Mouse (Mus musculus) neural tube, embryonic 14.5 days (tissue): ENCODE measurements around the gene Cdh5. TPM values are rescaled to one million over a fixed set of nuclear protein-coding genes. Genes with fewer than 3 reads are reported as not detected.
A peak's percentile ranks its signal among the peaks of the same experiment; 100 is the strongest.

Source experiments
- ATAC-seq: fragments of 200-750 bp; cut with Nextera tagmentation; 2 replicates; pipeline ENCODE4 v1.8.0; 2017; ENCODE audit warnings: low read depth, mild to moderate bottlenecking, moderate TSS enrichment, moderate library complexity
- H3K27ac ChIP-seq: fragments of 300-500 bp; sonication (generic); 2 replicates; pipeline ENCODE4 v1.5.1; 2014; ENCODE audit warnings: low read depth, mild to moderate bottlenecking, control low read depth, low read length, moderate library complexity, mixed read lengths
- H3K27me3 ChIP-seq: fragments of 300-500 bp; sonication (generic); 2 replicates; pipeline ENCODE4 v1.6.1; 2014; ENCODE audit warnings: low read length; ENCODE audit not compliant: control insufficient read depth, insufficient read depth
- H3K36me3 ChIP-seq: fragments of 300-500 bp; sonication (generic); 2 replicates; pipeline ENCODE4 v1.6.1; 2014; ENCODE audit warnings: low read length, mixed read lengths; ENCODE audit not compliant: control insufficient read depth, insufficient read depth
- H3K4me1 ChIP-seq: fragments of 300-500 bp; sonication (generic); 2 replicates; pipeline ENCODE4 v1.6.1; 2014; ENCODE audit warnings: low read length; ENCODE audit not compliant: control insufficient read depth, insufficient read depth
- H3K4me2 ChIP-seq: fragments of 300-500 bp; sonication (generic); 2 replicates; pipeline ENCODE4 v1.6.1; 2014; ENCODE audit warnings: mild to moderate bottlenecking, low read depth, low read length, control low read depth
- H3K4me3 ChIP-seq: fragments of 300-500 bp; sonication (generic); 2 replicates; pipeline ENCODE4 v1.5.1; 2014; ENCODE audit warnings: low read depth, low read length, control low read depth, mixed read lengths
- H3K9ac ChIP-seq: fragments of 300-500 bp; sonication (generic); replicated peaks from 2 replicates; pipeline ENCODE4 v1.6.1; 2014; ENCODE audit warnings: low read depth, mild to moderate bottlenecking, control low read depth, low read length, mixed read lengths
- H3K9me3 ChIP-seq: fragments of 300-500 bp; sonication (generic); 2 replicates; pipeline ENCODE4 v1.6.1; 2016; ENCODE audit warnings: low read length; ENCODE audit not compliant: control insufficient read depth
- WGBS: fragments of 180-500 bp; shearing (Covaris S2); extraction: QIAGEN DNeasy Blood & Tissue Kit; methylation state at CpG from one replicate; pipeline ENCODE4 v1.1.7; 2014; 5-methylcytosine and 5-hydroxymethylcytosine counted together
- polyA plus RNA-seq: library from polyadenylated mRNA; unstranded; fragments of >200 nt; fragmentation: Nextera tagmentation; extraction: Ambion mirVana; gene quantifications from 2 replicates; pipeline ENCODE4 v1.2.1, GENCODE M21; 2014

Gene Cdh5
- polyA plus RNA-seq, 1 experiment from 2014 or later, result 4.2 TPM

DNA sequence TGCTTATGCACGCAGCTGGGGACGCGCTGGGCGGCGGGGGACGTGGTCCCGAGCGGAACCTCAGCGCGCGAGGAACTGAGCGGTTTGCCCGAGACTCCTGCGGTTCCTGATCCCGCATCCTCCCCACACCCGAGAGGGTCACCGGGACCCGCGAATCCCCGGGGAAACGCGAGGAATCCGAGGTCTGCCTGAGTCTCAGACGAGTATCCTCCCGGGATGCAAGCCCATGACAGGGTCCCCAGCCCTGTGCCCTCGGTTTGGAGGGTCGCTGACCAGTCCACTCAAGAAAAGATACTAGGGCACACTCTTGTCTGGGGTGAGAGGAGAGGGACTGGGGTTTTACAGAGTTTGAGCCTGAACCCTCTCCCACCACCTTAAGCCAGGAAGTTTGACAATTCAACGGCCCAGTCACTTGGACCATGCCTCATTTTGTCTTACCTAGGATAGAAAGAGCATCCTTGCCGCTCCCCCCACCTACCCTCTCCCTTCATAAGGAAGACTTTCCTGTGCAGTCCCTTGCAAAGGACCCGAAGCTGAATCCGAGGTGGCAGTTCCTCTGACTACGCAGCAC, 69.7 kb downstream of the Cdh5 start:
- peak overlapping the region; percentile 52 for H3K27ac ChIP-seq

GRCm38 (mm10) chr8:104172420-104172819, 71.0 kb downstream of the Cdh5 start:
- no peaks in the 10 kb centered on the region for H3K36me3 ChIP-seq
- H3K27ac ChIP-seq, result no peak overlapping the region
- H3K4me2 ChIP-seq, result no peak overlapping the region
- 0 out of 2 replicates have a peak, but pooled peaks cover 4% of the 10 kb centered on the region for H3K4me1 ChIP-seq
- no peak for ATAC-seq
- 91% methylated on average over 6 of the region's 6 CpGs for WGBS
- peaks cover 8% of the 10 kb centered on the region for H3K27me3 ChIP-seq
- H3K9ac ChIP-seq, result no peak overlapping the region
- no peak overlapping the region for H3K4me3 ChIP-seq
- H3K9me3 ChIP-seq, result no peaks in the 10 kb centered on the region

More for the DNA sequence above, 69.7 kb downstream of the Cdh5 start:
- 0 out of 2 replicates have a peak, but pooled peaks cover 4% of the 10 kb centered on the region for H3K4me1 ChIP-seq
- no peak; the same call in none of the 2 replicates for ATAC-seq
- no peaks in the 10 kb centered on the region for H3K36me3 ChIP-seq
- WGBS, result 5% methylated on average over 32 of the region's 32 CpGs
- peaks cover 8% of the 10 kb centered on the region for H3K27me3 ChIP-seq
- peak overlapping the region; percentile 66 for H3K4me2 ChIP-seq
- H3K4me3 ChIP-seq, result peak overlapping the region; percentile 64
- no peaks in the 10 kb centered on the region for H3K9me3 ChIP-seq
- H3K9ac ChIP-seq, result peak overlapping the region; percentile 88

DNA sequence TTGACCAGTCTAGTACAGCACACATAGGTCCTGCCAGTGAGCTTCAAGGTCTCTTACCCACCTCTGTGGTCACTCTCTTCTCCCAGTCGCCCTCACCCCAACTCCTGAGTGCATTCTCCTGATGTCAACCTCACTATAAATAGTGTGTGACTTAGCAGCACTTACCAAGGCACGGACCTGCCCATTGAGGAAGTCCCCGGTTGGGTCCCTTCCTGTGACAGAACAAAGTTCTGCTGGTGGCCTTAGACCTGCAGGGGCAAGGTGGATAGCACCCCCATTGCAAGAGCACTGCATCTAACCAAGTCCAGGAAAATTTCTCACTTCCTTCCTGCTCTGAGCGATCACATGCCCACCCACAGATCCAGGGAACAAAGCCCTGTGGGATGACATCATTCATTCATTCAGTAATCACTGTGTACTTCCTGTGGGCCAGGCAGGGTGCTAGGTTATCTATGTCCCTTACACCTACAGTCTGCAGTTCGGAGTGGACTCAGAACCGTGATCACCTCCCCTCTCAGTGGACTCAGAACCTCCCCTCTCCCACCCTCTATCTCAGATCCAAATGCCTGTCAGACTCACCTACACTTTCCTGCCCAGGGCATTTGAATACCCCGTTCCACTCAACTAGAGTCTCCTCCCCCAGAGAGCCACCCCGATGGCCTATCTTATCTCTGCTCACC, 74.6 kb downstream of the Cdh5 start:
- Histone ChIP-seq H3K4me3 (no peak overlapping the region), H3K36me3 (no peaks in the 10 kb centered on the region), H3K27ac (no peak overlapping the region), H3K27me3 (peaks cover 8% of the 10 kb centered on the region), H3K4me2 (no peak overlapping the region), H3K9ac (no peak overlapping the region), H3K4me1 (no peaks in the 10 kb centered on the region), H3K9me3 (no peaks in the 10 kb centered on the region)
- WGBS, result 78% methylated on average over 8 of the region's 8 CpGs
- ATAC-seq, result no peak

- Histone ChIP-seq H3K9ac (no peak overlapping the region), H3K4me3 (no peak overlapping the region), H3K36me3 (no peaks in the 10 kb centered on the region), H3K4me2 (no peak overlapping the region), H3K4me1 (no peaks in the 10 kb centered on the region), H3K9me3 (no peaks in the 10 kb centered on the region), H3K27ac (no peak overlapping the region), H3K27me3 (peaks cover 1% of the 10 kb centered on the region; the same call in 1 of the 2 replicates)
- no peak for ATAC-seq
- 81% methylated on average over 4 of the region's 4 CpGs for WGBS
Observed at GRCm38 (mm10) chr8:104177054-104177453, 75.6 kb downstream of the Cdh5 start.

- Histone ChIP-seq H3K9ac (no peak overlapping the region), H3K36me3 (no peaks in the 10 kb centered on the region), H3K9me3 (no peaks in the 10 kb centered on the region), H3K27me3 (no peaks in the 10 kb centered on the region), H3K4me2 (no peak overlapping the region), H3K4me1 (no peaks in the 10 kb centered on the region), H3K27ac (no peak overlapping the region), H3K4me3 (no peak overlapping the region)
- 35% methylated on average over 6 of the region's 6 CpGs for WGBS
- peak; percentile 41; the same call in 1 of the 2 replicates for ATAC-seq
Observed at GRCm38 (mm10) chr8:104184905-104185304, 83.5 kb downstream of the Cdh5 start.

DNA sequence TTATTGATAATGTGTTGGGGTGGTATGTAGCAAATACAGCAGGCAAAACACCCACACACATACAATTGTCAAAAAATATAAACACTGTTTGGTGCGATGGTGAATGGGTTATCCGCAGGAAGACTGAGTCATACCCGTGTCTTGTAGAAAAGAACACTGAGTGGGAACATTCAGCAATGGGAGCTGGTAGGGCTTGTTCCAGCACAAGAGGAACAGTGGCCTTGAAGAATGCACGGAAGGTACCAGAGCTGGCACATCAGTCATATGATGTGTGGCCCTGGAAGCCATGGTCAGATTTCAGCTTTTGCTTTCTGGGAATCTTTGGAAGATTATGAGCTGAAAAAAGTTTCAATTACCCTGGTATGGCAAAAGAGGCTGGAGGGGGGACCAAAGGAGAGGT, 85.4 kb downstream of the Cdh5 start:
- no peak overlapping the region for H3K4me2 ChIP-seq
- no peak overlapping the region for H3K9ac ChIP-seq
- no peak for ATAC-seq
- peaks cover 4% of the 10 kb centered on the region; the same call in 1 of the 2 replicates for H3K4me1 ChIP-seq
- no peaks in the 10 kb centered on the region for H3K36me3 ChIP-seq
- H3K9me3 ChIP-seq, result no peaks in the 10 kb centered on the region
- no peak overlapping the region for H3K27ac ChIP-seq
- H3K4me3 ChIP-seq, result no peak overlapping the region
- H3K27me3 ChIP-seq, result no peaks in the 10 kb centered on the region
- WGBS, result 90% methylated on average over 4 of the region's 4 CpGs

- no peak overlapping the region for H3K27ac ChIP-seq
- no peak for ATAC-seq
- H3K4me1 ChIP-seq, result peaks cover 4% of the 10 kb centered on the region; the same call in 1 of the 2 replicates
- H3K9ac ChIP-seq, result no peak overlapping the region
- no peak overlapping the region for H3K4me2 ChIP-seq
- no peaks in the 10 kb centered on the region for H3K27me3 ChIP-seq
- no peaks in the 10 kb centered on the region for H3K9me3 ChIP-seq
- H3K36me3 ChIP-seq, result no peaks in the 10 kb centered on the region
- WGBS, result 93% methylated on average over 6 of the region's 6 CpGs
- H3K4me3 ChIP-seq, result no peak overlapping the region
Observed at GRCm38 (mm10) chr8:104187622-104188021, 86.2 kb downstream of the Cdh5 start.

GRCm38 (mm10) chr8:104188459-104188858, 87.0 kb downstream of the Cdh5 start:
- WGBS, result 74% methylated on average over 5 of the region's 5 CpGs
- H3K27ac ChIP-seq, result no peak overlapping the region

DNA sequence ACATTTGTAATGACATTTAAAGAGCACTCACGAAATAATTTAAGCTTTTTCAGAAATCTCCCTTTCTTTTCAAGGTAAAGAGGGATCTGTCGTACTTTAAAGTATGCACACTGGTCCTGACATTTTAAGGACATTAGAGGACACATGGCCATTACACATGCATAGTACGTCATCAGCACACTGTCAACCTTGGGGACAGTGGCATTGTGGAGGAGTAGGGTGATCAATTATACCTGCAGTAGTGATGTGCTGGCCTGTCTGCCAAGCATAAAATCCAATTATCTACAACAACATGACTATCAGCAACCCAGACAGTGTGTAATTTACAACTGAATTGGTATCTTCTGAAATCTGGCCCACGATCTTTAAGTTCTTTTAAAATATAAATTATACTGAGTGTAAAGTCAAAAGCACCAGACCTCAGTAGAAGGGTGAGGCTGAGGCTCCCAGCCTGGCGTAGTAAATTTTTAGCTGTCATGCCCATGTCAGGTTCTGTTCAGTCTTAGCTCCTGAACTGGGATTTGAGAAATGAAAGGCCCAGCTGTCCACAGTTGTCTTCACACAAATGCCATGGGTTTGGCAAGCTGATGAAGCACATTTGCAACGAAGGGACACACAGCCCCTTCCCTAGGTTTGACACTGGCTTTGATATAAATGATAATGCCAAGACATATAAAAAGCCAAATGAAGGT, 89.5 kb downstream of the Cdh5 start:
- H3K4me2 ChIP-seq, result no peak overlapping the region
- H3K4me3 ChIP-seq, result no peak overlapping the region
- no peaks in the 10 kb centered on the region for H3K9me3 ChIP-seq
- H3K27me3 ChIP-seq, result no peaks in the 10 kb centered on the region
- no peak overlapping the region for H3K9ac ChIP-seq
- no peaks in the 10 kb centered on the region for H3K36me3 ChIP-seq
- H3K4me1 ChIP-seq, result peaks cover 4% of the 10 kb centered on the region; the same call in 1 of the 2 replicates
- WGBS, result 53% methylated on average over 6 of the region's 6 CpGs
- ATAC-seq, result peak; percentile 56
- no peak overlapping the region for H3K27ac ChIP-seq

More at GRCm38 (mm10) chr8:104188459-104188858, 87.0 kb downstream of the Cdh5 start:
- Histone ChIP-seq H3K9me3 (no peaks in the 10 kb centered on the region), H3K36me3 (no peaks in the 10 kb centered on the region), H3K9ac (no peak overlapping the region), H3K4me1 (peaks cover 4% of the 10 kb centered on the region; the same call in 1 of the 2 replicates), H3K27me3 (no peaks in the 10 kb centered on the region), H3K4me3 (no peak overlapping the region), H3K4me2 (no peak overlapping the region)
- ATAC-seq, result no peak
